Mouse (Mus musculus): ENCODE measurements around the gene Pik3c2a.

Gene Pik3c2a

GRCm38 (mm10) chr7:116298389-116298788, 144.9 kb downstream of the Pik3c2a start:
- DNase-seq (ENCODE audit: low spot score in 2 of 2), result peak in 1 of 2 experiments; percentile 62

- no peak for DNase-seq (ENCODE audit: low spot score in 2 of 2)
Observed at GRCm38 (mm10) chr7:116294961-116295360, 148.3 kb downstream of the Pik3c2a start.

GRCm38 (mm10) chr7:116292377-116292776, 150.9 kb downstream of the Pik3c2a start:
- no peak for DNase-seq (ENCODE audit: low spot score in 2 of 2)

- DNase-seq (ENCODE audit: low spot score in 2 of 2), result no peak
Observed at GRCm38 (mm10) chr7:116290559-116290958, 152.7 kb downstream of the Pik3c2a start.

GRCm38 (mm10) chr7:116288996-116289395, 154.3 kb downstream of the Pik3c2a start:
- no peak for DNase-seq (ENCODE audit: low spot score in 2 of 2)

- DNase-seq (ENCODE audit: low spot score in 2 of 2), result no peak
Observed at GRCm38 (mm10) chr7:116287959-116288358, 155.3 kb downstream of the Pik3c2a start.
